Mouse (Mus musculus) heart, embryonic 12.5 days (tissue): ENCODE measurements around the gene Rinl. TPM values are rescaled to one million over a fixed set of nuclear protein-coding genes. Genes with fewer than 3 reads are reported as not detected.

Experiments used
- ATAC-seq: fragments of 200-750 bp; cut with Nextera tagmentation; 2 replicates; pipeline ENCODE4 v1.8.0; 2017; ENCODE audit warnings: moderate TSS enrichment, moderate library complexity; ENCODE audit not compliant: insufficient number of reproducible peaks, low FRiP score
- H3K27ac ChIP-seq: fragments of 300-500 bp; sonication (generic); 2 replicates; pipeline ENCODE4 v1.5.1; 2016; ENCODE audit warnings: mild to moderate bottlenecking, moderate library complexity; ENCODE audit not compliant: poor library complexity, severe bottlenecking
- H3K27me3 ChIP-seq: fragments of 300-500 bp; sonication (generic); replicated peaks from 2 replicates; pipeline ENCODE4 v1.6.1; 2016; ENCODE audit warnings: mild to moderate bottlenecking, moderate library complexity
- H3K36me3 ChIP-seq: fragments of 300-500 bp; sonication (generic); 2 replicates; pipeline ENCODE4 v1.6.1; 2016; ENCODE audit warnings: mild to moderate bottlenecking, moderate library complexity
- H3K4me1 ChIP-seq: fragments of 300-500 bp; sonication (generic); replicated peaks from 2 replicates; pipeline ENCODE4 v1.6.1; 2016; ENCODE audit warnings: mild to moderate bottlenecking
- H3K4me2 ChIP-seq: fragments of 300-500 bp; sonication (generic); 2 replicates; pipeline ENCODE4 v1.6.1; 2016; ENCODE audit warnings: mild to moderate bottlenecking, moderate library complexity
- H3K4me3 ChIP-seq: fragments of 300-500 bp; sonication (generic); 2 replicates; pipeline ENCODE4 v1.5.1; 2016; ENCODE audit warnings: mild to moderate bottlenecking
- H3K9ac ChIP-seq: fragments of 300-500 bp; sonication (generic); 2 replicates; pipeline ENCODE4 v1.6.1; 2016; ENCODE audit warnings: mild to moderate bottlenecking, moderate library complexity
- H3K9me3 ChIP-seq: fragments of 300-500 bp; sonication (generic); replicated peaks from 2 replicates; pipeline ENCODE4 v1.6.1; 2016; ENCODE audit warnings: mild to moderate bottlenecking, moderate library complexity
- WGBS: fragments of 180-500 bp; shearing (Covaris S2); methylation state at CpG from one replicate; pipeline ENCODE4 v1.1.7; 2016; 5-methylcytosine and 5-hydroxymethylcytosine counted together
- polyA plus RNA-seq: library from polyadenylated mRNA; unstranded; fragments of >200 nt; fragmentation: Nextera tagmentation; extraction: Ambion mirVana; gene quantifications from 2 replicates; pipeline ENCODE4 v1.2.1, GENCODE M21; 2016

Gene Rinl
- polyA plus RNA-seq, 1 experiment from 2014 or later, result 2.8 TPM

DNA sequence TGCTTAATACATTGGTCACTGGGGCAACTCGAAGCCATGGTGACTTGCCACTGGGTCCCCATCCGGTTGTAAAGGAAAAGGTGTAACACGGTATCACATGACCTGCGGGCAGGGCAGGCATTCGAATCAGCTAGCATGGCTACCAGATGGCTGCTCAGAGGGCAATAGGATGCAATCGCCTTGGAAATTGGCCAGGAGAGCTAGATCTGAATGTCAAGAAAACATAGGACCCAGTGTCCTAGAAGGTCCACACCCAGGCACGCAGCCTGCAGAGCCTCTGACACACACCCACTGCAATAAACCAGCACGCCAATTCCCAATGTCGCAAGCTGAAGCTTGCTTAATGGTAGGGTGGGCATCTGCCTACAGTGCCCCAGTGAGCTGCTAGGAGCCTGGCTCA is 49.6 kb downstream of the Rinl start:
- Histone ChIP-seq H3K36me3 (no peaks in the 10 kb centered on the region), H3K4me2 (no peak overlapping the region), H3K9ac (no peak overlapping the region), H3K4me3 (no peak overlapping the region), H3K4me1 (no peaks in the 10 kb centered on the region), H3K9me3 (peaks cover 5% of the 10 kb centered on the region; the same call in 1 of the 2 replicates), H3K27me3 (no peaks in the 10 kb centered on the region), H3K27ac (no peak overlapping the region)
- 77% methylated on average over 9 of the region's 9 CpGs for WGBS
- ATAC-seq, result no peak

- Histone ChIP-seq H3K4me2 (no peak overlapping the region), H3K36me3 (no peaks in the 10 kb centered on the region), H3K9ac (no peak overlapping the region), H3K4me3 (no peak overlapping the region), H3K4me1 (no peaks in the 10 kb centered on the region), H3K27me3 (peaks cover 7% of the 10 kb centered on the region; the same call in 1 of the 2 replicates), H3K27ac (no peak overlapping the region), H3K9me3 (peaks cover 5% of the 10 kb centered on the region; the same call in 1 of the 2 replicates)
- WGBS, result 74% methylated on average over 1 of the region's 1 CpGs
- no peak for ATAC-seq
Observed at GRCm38 (mm10) chr7:28847273-28847672, 58.5 kb downstream of the Rinl start.

Other genes starting within 250 kb of the Rinl start
- not detected in 2 replicates for gene Sycn, start 248.1 kb upstream of the Rinl start, polyA plus RNA-seq
- gene Nccrp1, start 241.7 kb upstream of the Rinl start, polyA plus RNA-seq, result not detected in 2 replicates
- 29.0 and 29.5 TPM in 2 replicates for gene Samd4b, start 190.8 kb upstream of the Rinl start, polyA plus RNA-seq
- gene Pak4, start 190.8 kb upstream of the Rinl start, polyA plus RNA-seq, result 32.7 TPM in 2 replicates
- gene Acp7, start 157.6 kb upstream of the Rinl start, polyA plus RNA-seq, result not detected in 2 replicates
- gene Fbxo27, start 96.1 kb upstream of the Rinl start, polyA plus RNA-seq, result 3.4 and 4.7 TPM in 2 replicates
- 9.9 and 10.4 TPM in 2 replicates for gene Fbxo17, start 72.2 kb upstream of the Rinl start, polyA plus RNA-seq
- 116 TPM in 2 replicates for gene Mrps12, start 47.1 kb upstream of the Rinl start, polyA plus RNA-seq
- 23.2 and 27.3 TPM in 2 replicates for gene Sars2, start 47.0 kb upstream of the Rinl start, polyA plus RNA-seq
- not detected in 2 replicates for gene Ccer2, start 32.8 kb upstream of the Rinl start, polyA plus RNA-seq
- gene Sirt2, start 22.2 kb upstream of the Rinl start, polyA plus RNA-seq, result 46.6 and 49.0 TPM in 2 replicates
- 30.0 and 32.1 TPM in 2 replicates for gene Nfkbib, start 21.5 kb upstream of the Rinl start, polyA plus RNA-seq
- 218 and 232 TPM in 2 replicates for gene Hnrnpl, start 19.6 kb downstream of the Rinl start, polyA plus RNA-seq
- 137 and 142 TPM in 2 replicates for gene Ech1, start 36.2 kb downstream of the Rinl start, polyA plus RNA-seq
- 4.2 and 4.4 TPM in 2 replicates for gene Lgals4, start 44.9 kb downstream of the Rinl start, polyA plus RNA-seq
- 1.1 and 1.3 TPM in 2 replicates for gene Lgals7, start 74.9 kb downstream of the Rinl start, polyA plus RNA-seq
- 0.17 and 0.27 TPM in 2 replicates for gene Capn12, start 92.5 kb downstream of the Rinl start, polyA plus RNA-seq
- gene Actn4, start 173.4 kb downstream of the Rinl start, polyA plus RNA-seq, result 317 and 318 TPM in 2 replicates
- 254 and 255 TPM in 2 replicates for gene Eif3k, start 192.9 kb downstream of the Rinl start, polyA plus RNA-seq
- gene Map4k1, start 193.1 kb downstream of the Rinl start, polyA plus RNA-seq, result 5.8 and 6.5 TPM in 2 replicates